Mouse (Mus musculus) liver, adult (tissue): ENCODE results near the gene Acat1.
A peak's percentile ranks its signal among the peaks of the same experiment; 100 is the strongest.

ENCODE experiments used
- GATA4 ChIP-seq: IDR thresholded peaks from 2 replicates; pipeline ENCODE4 v1.6.1; 2014; ENCODE audit warnings: mild to moderate bottlenecking, low read length; ENCODE audit not compliant: insufficient replicate concordance

The Acat1 gene

GRCm38 (mm10) chr9:53609968-53610781, at the start of gene Acat1:
Gene Acat1 (minus strand): TSS chr9:53610382.
- TF ChIP-seq GATA4: no peak

GRCm38 (mm10) chr9:53634796-53635195, 24.6 kb upstream of the Acat1 start:
- TF ChIP-seq GATA4: no peak

GRCm38 (mm10) chr9:53615246-53615645, 5.1 kb upstream of the Acat1 start:
- no peak for TF ChIP-seq GATA4

- TF ChIP-seq GATA4: no peak
Observed at GRCm38 (mm10) chr9:53614286-53614685, 4.1 kb upstream of the Acat1 start.

- no peak for TF ChIP-seq GATA4
Observed at GRCm38 (mm10) chr9:53609306-53609967, 745 bp downstream of the Acat1 start.

DNA sequence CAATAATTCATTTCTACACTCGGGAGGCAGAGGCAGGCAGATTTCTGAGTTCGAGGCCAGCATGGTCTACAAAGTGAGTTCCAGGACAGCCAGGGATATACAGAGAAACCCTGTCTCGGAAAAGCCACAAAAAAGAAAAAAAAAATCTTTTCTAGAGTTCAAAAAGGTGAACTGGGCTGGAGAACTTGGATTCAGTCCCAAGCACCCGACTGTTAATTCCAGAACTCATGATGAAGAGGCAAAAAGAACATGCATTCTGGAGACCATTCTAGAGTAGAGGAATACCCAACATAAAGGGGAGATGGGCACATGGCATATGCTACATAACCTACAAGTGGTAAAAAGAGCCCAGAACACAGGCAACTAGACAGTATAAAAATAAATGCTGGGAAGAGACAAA, 2.4 kb downstream of the Acat1 start:
- TF ChIP-seq GATA4: no peak

GRCm38 (mm10) chr9:53607192-53607591, 3.0 kb downstream of the Acat1 start:
- peak; percentile 36; the same call in 1 of the 2 replicates for TF ChIP-seq GATA4

DNA sequence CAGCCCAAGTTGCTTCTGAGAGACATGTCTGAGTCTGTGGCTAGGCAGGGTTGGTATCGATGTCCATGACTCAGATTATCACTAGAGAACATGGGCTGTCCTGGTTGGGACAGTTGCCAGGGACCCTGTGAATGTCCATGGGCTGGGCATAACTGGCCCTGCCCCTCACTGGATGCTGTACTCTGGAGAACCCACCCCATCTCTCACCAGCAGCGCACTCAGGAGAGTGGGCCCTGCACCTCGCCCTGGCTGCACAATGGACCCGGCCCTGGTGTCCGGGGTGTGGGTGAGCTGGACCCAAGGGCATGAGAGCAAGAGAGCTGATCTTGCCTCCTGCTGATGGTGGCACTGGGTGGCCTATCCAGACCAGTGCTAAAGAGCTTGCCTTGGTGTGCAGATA, 5.2 kb downstream of the Acat1 start:
- no peak for TF ChIP-seq GATA4

- peak; percentile 98 for TF ChIP-seq GATA4
Observed at GRCm38 (mm10) chr9:53603849-53604248, 6.3 kb downstream of the Acat1 start.

- no peak for TF ChIP-seq GATA4
Observed at GRCm38 (mm10) chr9:53603384-53603783, 6.8 kb downstream of the Acat1 start.

DNA sequence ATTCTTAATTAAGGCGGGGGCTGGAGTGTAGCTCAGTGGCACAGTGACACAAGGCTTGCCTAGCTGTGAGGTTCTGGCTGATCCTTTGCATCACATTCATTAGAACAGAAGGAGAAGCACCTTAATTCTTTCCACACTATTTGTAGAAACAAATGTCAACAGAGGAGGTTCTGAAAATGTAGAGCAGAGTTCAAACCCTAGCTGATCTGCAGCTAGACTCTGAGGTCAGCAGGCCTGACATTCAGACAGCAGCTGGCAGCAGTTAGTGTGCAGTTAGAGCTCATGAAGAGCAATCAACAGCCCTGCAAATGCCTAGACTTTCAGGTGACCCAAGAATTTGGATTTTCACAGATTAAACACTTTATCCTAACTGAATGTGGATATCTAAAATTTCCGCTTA, 8.6 kb downstream of the Acat1 start:
- TF ChIP-seq GATA4: no peak

- no peak for TF ChIP-seq GATA4
Observed at GRCm38 (mm10) chr9:53598631-53599030, 11.6 kb downstream of the Acat1 start.

DNA sequence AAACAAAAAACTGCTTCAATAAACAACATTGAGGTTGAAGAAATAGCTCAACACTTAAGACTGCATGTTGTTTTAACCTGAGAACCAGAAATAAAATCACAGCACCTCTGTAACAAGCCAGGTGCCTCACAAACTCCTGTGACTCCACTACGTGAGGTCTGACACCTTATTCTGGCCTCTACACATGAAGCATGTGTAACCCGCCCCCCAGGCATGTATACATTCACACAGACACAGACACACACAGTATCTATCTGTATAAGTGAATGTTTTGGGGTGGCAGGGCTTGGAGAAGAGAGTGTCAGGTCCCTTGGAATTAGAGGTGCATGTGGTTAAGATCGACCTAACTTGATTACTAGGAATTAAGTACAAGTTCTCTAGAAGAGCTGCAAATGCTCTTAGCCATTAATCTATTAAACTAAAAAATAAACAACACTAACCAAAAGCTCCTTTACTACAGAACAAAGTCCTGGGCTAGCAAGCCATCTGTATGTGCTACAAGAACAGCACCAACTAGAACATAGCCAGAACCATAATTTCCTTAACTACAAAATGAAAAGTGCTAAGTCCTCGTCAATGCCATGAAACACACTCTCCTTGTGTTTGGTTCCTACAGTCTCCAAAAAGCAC, 13.1 kb downstream of the Acat1 start:
- TF ChIP-seq GATA4: no peak

DNA sequence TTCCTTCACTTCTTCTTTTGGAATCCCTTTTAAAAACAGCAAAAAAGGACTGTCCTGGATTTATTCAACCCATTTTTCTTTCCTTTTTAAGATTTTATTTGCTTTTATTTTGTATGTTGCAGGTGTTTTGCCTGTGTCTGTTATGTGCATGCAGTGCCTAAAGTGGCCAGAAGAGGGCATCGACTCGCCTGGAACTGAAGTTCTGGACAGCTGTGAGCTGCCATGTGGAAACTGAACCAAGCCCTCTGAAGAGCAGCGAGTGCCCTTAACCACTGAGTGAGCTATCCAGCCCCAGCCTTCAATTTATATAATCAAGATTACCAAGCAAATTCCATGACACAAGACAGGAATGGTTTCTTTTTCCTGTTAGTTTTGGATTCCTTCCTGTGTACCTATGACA, 15.4 kb downstream of the Acat1 start:
- no peak for TF ChIP-seq GATA4

DNA sequence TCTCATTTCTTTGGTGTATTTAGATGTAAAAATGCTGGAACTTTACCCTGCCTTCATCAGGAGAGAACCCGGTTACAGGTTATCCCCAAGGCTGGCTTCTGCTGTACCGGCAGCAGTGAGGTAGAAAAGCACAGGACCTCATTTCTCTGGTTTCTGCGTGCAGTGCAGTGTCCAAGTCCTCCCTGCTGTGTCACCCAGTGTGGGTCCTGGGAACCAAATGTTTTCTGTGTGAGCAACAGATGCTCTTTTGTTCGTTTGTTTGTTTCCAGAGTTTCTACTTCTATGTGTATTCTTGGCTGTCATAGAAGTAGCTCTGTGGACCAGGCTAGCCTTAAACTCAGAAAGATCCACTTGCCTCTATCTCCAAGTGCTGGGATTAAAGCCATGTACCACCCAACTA, 28.3 kb downstream of the Acat1 start:
- TF ChIP-seq GATA4: no peak

- no peak for TF ChIP-seq GATA4
Observed at GRCm38 (mm10) chr9:53575721-53576120, 34.5 kb downstream of the Acat1 start.

DNA sequence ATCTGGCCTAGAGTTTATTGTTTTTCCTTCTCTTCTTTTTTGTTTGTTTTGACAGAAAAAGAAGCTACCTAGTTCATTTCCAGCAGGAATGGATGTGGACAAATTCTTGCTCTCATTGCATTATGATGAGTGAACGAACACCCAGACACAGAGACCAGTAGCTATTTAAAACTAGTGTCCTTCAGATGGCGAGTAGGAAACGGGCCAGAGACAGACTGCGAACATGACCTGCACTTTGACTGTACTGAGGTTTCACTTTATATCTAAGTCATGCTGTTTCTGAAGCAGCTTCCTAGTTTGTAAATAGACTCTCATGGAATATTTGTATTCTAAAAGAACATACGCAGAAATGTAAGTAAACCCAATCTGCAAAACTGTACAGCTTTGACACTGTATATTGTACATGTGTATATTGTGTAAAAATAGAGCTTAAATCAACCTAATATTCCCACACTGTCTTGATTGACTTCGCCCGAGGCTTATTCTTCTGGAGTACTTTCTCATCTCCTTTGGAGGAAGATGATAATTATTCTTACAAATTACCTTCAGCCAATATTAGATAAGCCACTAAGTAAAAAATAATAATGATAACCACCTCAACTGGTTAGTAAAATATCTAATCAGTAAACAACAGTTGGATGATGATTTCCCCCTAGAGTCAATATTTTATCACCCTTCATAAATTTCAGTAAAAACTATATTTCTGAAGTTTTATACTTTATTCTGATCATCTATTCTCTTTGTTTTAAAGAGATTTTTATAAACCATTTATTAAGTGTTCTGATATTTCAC, 37.5 kb downstream of the Acat1 start:
- TF ChIP-seq GATA4: no peak
